Mouse (Mus musculus): ENCODE measurements at regions not wholly inside any gene's neighbourhood (a gene's known extent, or its start where the extent isn't known, plus 50 kb on each side); places are given as distances from the start of the nearest gene placed in this dataset.
A peak's percentile ranks its signal among the peaks of the same experiment; 100 is the strongest.

- DNase-seq = peak; percentile 6
Observed at GRCm38 (mm10) chr6:17400147-17400546, 63.5 kb upstream of the Met start.

GRCm38 (mm10) chr6:17408094-17408493 lies 55.5 kb upstream of the Met start:
- DNase-seq = no peak

- no peak for DNase-seq
Observed at GRCm38 (mm10) chr6:17409703-17410408, 53.7 kb upstream of the Met start.

- DNase-seq = no peak
Observed at GRCm38 (mm10) chr6:17410409-17410722, 53.2 kb upstream of the Met start.
